Mouse (Mus musculus) liver, postnatal 0 days (tissue): ENCODE data around the gene Morc2a.
"Not testable (repeated sequence)": the region's sequence is repeated elsewhere in the genome, so short reads cannot be mapped to it uniquely, and the experiment has no call there.

Experiments
- CTCF ChIP-seq: sonication (generic); IDR thresholded peaks from 2 replicates; pipeline ENCODE4 v1.5.1; 2016; ENCODE audit warnings: antibody characterized with exemption, low read depth
- EP300 ChIP-seq: IDR thresholded peaks from 2 replicates; pipeline ENCODE4 v1.6.1; 2016; ENCODE audit warnings: antibody characterized with exemption, low read depth, mild to moderate bottlenecking

GRCm38 (mm10) chr11:3633269-3633668 is 15.7 kb upstream of the Morc2a start:
- not testable (repeated sequence) for TF ChIP-seq EP300, CTCF
